Mouse (Mus musculus) brain, embryonic 14.5 days (tissue): Measurements from ENCODE around the gene 9930022D16Rik. TPM values are rescaled to one million over a fixed set of nuclear protein-coding genes. Genes with fewer than 3 reads are reported as not detected.

Source experiments
- DNase-seq: peaks from one replicate; pipeline ENCODE4 v3.0.0-alpha.2; 2011; ENCODE audit warnings: low read depth
- CTCF ChIP-seq: fragments of 200-500 bp; IDR thresholded peaks from 2 replicates; pipeline ENCODE4 v1.5.1; 2012; ENCODE audit warnings: inconsistent platforms, mild to moderate bottlenecking, moderate library complexity, borderline replicate concordance; ENCODE audit not compliant: insufficient read depth, insufficient read length; ENCODE audit errors: extremely low read depth
- POLR2A ChIP-seq: fragments of 200-500 bp; IDR thresholded peaks from 2 replicates; pipeline ENCODE4 v1.6.1; 2012; ENCODE audit warnings: mild to moderate bottlenecking, inconsistent platforms, borderline replicate concordance; ENCODE audit not compliant: poor library complexity, insufficient read depth, insufficient read length, severe bottlenecking; ENCODE audit errors: extremely low read depth
- polyA plus RNA-seq: library from polyadenylated mRNA; depleted of rRNA; stranded (reverse); fragments of >200 nt; gene quantifications from 2 replicates; pipeline ENCODE4 v1.2.3, GENCODE M21; 2012; rRNA removed

Gene 9930022D16Rik
- polyA plus RNA-seq, result 0.03 TPM in 1 of 2 replicates, not detected in the other

DNA sequence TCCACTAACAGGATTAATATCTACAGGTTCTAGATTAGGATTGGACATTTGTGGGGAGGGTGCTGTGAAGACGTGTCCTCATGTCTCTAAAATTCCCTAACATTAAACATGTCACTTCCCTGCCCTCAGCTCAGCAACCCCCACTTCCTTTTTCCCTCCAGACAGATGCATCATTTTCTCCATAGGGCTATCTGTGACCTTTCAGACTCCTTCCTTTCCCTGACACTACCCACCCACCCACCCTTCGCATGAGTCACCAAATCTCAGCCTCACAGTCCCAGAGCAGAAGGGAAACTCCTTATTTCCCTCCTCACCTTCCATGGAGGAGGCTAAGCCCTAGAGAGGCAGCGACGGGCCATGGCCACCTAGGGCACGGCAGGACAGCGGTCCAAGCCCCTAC, at the start of gene 9930022D16Rik:
TSS of gene 9930022D16Rik (plus strand) at position 301 of the 400 bp plus-strand sequence.
- no peak for DNase-seq
- TF ChIP-seq CTCF (no peak), POLR2A (no peak)

- TF ChIP-seq POLR2A, result no peak
- TF ChIP-seq CTCF, result no peak
- DNase-seq, result no peak
Measured at GRCm38 (mm10) chr11:109364337-109364736, 49.4 kb upstream of the 9930022D16Rik start.

DNA sequence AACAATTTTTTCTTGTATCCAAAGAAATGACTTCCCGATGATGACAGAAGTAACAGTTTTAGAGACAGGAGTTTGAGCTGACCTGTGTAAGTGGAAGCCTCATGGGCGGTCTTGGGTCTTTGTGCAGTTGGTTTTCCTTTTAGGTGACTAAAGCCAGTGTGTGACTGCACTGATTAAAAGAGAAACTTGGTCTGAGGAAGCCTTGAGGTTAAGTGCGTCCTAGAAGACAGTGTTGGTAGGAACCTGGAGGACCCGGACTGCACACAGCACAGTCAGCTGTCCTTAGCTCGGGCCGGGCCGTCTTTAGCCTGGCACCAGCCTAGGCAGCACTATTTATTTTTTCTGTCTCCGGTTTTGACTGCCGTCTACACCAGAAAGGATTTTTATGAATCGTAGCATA, 48.8 kb upstream of the 9930022D16Rik start:
- no peak for TF ChIP-seq POLR2A
- no peak for TF ChIP-seq CTCF

GRCm38 (mm10) chr11:109365818-109366217, 47.9 kb upstream of the 9930022D16Rik start:
- TF ChIP-seq POLR2A (no peak), CTCF (no peak)
- DNase-seq, result no peak

More for the DNA sequence above, 48.8 kb upstream of the 9930022D16Rik start:
- no peak for DNase-seq

GRCm38 (mm10) chr11:109366802-109367579, 46.7 kb upstream of the 9930022D16Rik start:
- TF ChIP-seq POLR2A (no peak), CTCF (no peak)
- DNase-seq, result no peak

DNA sequence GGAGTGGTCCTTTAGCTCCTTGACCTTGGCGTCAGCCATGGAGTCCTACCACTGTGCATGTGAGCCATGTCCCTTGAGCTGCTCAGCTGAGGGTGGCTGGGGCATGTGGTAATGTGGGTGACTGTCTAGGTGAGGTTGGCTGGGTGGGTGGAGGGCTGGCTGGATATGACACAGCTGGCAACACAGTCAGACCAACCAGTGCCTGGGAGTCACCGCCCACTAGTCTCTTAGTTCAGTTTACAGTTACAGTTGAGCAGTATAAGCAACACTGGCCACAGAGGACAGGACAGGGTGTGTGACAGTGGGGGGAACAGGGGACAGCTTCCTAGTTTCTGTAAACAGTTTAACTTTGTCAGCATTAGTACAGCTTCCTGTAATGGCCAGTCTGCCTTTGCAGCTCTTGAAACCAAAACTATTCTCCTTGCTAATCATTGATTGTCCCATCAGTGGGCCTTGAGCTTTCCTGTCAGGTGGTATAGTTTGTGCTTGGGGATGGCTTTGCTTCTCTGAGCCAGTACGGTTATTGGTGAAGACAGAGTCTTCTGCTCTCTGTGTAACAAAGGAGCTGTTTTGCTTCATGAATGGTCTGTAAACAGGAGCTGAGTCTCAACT, 44.6 kb upstream of the 9930022D16Rik start:
- DNase-seq, result no peak
- TF ChIP-seq CTCF (no peak), POLR2A (no peak)

DNA sequence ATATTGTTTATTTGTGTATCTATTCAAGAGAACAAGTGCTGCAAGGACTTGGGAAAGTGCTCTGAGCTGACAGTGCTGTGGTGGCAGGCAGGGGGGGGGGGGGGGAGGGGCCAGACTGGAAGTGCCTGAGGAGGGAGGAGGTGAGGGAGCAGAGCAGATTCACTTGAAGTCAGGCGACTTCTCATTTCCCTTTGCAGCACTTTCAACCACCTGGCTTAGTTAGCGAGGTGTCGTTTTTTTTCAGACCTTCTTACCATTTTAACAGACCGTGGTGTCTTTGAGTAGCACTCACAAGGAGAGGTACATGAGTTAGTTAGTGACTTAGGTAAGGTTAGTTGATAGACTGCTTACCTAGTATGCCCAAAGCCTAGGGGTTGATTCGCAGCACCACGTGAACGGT, 38.3 kb upstream of the 9930022D16Rik start:
- TF ChIP-seq POLR2A, result no peak
- no peak for TF ChIP-seq CTCF
- no peak for DNase-seq

DNA sequence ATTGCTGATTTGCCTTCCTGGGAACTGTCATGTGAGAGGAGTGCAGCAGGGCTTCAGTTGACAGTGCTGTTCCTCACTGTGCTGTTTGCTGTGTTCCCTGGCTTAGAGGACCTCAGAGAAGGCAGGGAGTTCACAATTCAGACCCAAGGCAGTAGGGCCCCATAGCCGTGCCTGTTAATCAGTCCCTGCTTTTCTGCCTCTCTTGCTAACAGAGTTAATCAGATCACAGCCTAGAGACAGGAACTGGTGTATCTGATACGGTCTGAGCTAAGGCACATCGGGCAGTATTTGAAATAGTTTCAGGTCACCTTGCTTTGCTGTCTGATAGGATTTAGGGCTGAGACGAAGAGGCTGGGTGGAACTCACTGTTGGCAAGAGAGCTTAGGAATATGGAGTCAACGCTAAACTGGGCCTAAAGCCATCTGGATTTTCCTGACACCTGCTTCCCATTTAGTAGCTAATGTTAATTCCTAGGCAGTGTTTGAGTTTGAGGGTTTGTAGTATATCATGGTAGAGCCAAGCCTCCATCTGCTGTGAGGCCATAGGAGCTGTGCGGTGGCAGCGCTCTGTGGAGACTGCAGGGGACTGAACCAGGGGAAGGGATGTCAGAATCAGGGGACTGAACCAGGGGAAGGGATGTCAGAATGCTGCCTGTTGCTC, 37.1 kb upstream of the 9930022D16Rik start:
- no peak for TF ChIP-seq POLR2A
- TF ChIP-seq CTCF, result no peak
- peak; percentile 81 for DNase-seq

- peak; percentile 55 for DNase-seq
- TF ChIP-seq CTCF, result no peak
- TF ChIP-seq POLR2A, result no peak
Measured at GRCm38 (mm10) chr11:109377477-109377876, 36.2 kb upstream of the 9930022D16Rik start.

GRCm38 (mm10) chr11:109378051-109378450, 35.7 kb upstream of the 9930022D16Rik start:
- DNase-seq, result no peak
- TF ChIP-seq POLR2A (no peak), CTCF (no peak)

DNA sequence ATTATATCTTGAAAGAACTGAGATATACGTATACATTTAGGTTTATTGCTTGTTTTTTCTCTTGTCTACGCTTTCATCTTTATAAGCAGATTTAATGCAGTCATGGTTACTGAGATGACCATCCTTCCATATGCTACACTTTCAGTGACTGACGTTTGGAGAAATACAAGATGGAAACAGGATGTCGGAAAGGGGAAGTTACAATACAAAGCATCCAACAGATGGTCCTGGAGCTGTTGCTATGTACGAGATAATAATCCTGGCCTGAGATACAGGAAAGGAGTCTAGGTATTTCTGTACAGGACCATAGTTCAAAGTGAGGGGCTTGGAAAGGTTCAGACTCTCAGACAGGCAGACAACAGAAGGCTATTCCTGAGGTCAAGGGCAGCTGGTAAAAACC, 33.1 kb upstream of the 9930022D16Rik start:
- TF ChIP-seq CTCF (no peak), POLR2A (no peak)
- no peak for DNase-seq

GRCm38 (mm10) chr11:109385296-109385695, 28.4 kb upstream of the 9930022D16Rik start:
- peak; percentile 22 for DNase-seq
- TF ChIP-seq CTCF, result no peak
- TF ChIP-seq POLR2A, result no peak

GRCm38 (mm10) chr11:109389046-109389445, 24.7 kb upstream of the 9930022D16Rik start:
- DNase-seq, result no peak
- TF ChIP-seq CTCF (no peak), POLR2A (no peak)

DNA sequence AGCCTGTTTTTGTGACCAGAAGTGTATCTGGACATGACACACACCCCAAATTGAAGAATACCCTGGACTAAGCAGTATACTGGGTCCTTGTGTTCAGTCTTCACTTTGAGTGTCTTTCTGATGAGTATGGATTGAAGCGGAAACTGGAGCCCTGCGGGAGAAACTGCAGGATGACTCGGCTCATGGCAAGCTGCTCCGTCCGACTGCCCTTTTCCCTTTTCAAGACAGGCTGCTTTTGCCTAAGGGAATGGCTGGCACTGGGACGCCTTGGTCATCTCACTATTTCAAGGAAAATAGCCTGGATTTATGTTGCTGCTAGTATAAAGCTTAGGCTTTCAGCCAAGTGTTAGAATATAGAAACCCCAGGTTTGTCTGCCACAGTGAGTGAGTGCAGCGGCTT, 22.5 kb upstream of the 9930022D16Rik start:
- DNase-seq, result no peak
- no peak for TF ChIP-seq POLR2A
- TF ChIP-seq CTCF, result no peak

DNA sequence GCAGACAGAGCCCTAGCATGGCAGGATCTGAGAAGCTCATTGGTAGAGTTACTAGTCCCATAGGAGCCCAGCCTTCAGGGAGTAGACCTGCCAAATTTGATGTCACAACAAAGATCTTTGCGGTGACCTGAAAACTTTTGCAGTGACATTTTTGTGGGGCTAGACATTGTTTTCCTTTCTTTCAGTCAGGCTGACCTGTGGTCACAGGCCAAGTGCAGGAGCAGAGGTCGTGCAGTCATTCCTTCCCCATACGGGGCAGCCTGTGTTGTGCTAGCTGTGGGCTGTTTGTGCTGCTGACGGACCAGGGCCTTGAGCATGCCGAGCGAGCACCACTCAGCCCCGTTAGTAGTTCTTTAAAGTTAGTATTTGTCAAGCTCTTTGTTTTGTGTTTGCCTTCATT, 22.0 kb upstream of the 9930022D16Rik start:
- no peak for TF ChIP-seq CTCF
- TF ChIP-seq POLR2A, result no peak
- DNase-seq, result no peak
